Mouse (Mus musculus) spleen, adult 12 weeks (tissue): Measurements from ENCODE around the gene Srcap.
"Not testable (repeated sequence)": the region's sequence is repeated elsewhere in the genome, so short reads cannot be mapped to it uniquely, and the experiment has no call there.

Source experiments
- DNase-seq: peaks from one replicate; pipeline ENCODE4 v3.0.0; 2022; ENCODE audit warnings: low spot score

Gene Srcap

DNA sequence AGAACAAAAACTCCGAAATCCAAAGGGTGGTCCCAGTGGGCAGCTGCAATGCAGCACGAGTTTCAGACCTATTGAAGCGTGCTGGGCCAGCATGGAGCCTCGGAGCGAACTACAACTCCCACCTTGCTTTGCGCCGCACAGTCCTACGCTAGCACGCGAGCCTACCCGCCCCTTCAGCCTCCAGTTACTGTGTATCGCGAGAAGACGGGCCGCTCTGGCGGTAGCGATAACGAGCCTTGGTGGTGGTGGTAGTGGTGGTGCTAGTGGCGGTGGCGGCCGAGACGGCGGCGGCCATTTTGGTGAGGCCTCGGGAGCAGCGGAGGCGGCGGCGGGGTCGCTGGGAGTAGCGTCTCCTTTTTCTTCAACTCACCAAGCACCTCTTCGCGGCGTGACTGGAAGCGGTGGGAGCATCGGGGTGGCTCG is at the start of gene Srcap:
TSS of gene Srcap (plus strand) at position 176 of the 423 bp plus-strand sequence.
- peak; percentile 93 for DNase-seq

GRCm38 (mm10) chr7:127465191-127465590 is 46.6 kb upstream of the Srcap start:
- no peak for DNase-seq

- not testable (repeated sequence) for DNase-seq
Observed at GRCm38 (mm10) chr7:127465670-127466069, 46.1 kb upstream of the Srcap start.

DNA sequence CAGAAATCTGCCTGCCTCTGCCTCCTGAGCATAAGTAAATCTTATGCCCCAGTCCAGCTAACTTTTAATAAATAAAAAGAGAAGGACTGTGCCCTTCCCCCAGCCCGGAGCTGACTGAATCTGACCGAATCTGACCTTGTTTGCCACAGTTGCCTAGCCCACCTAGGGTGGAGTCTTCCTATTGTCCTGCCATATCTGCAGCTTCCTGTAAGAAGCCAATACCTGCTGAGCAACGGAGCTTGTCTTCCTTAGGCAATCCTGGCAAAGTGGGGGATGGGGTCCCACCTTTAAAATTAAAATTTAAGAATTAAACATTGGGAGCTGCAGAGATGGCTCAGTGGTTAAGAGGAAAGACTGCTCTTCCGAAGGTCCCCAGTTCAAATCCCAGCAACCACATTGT is 45.2 kb upstream of the Srcap start:
- no peak for DNase-seq

- DNase-seq = no peak
Observed at GRCm38 (mm10) chr7:127470011-127470715, 41.6 kb upstream of the Srcap start.

- DNase-seq = peak; percentile 80
Observed at GRCm38 (mm10) chr7:127470743-127471645, 40.8 kb upstream of the Srcap start.

- DNase-seq = no peak
Observed at GRCm38 (mm10) chr7:127471646-127472010, 40.2 kb upstream of the Srcap start.

DNA sequence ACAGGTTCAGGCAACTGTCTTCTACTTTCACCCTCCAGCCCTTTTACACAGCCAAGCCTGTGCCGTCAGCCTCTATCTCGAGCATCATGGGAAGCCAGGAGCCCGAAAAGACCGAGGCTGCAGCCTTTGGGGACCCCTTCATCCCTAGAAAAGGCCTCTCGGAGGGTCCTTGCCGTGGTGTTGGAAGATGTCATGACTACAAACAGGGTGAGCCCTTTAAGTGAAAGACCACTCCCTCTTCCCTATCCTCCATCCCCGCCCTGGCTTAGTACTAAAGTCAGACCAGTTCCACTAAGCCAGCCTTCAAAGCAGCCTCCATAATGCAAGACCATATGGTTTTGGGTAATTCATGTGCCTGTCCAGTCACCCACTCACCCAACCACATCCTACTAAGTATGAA is 39.7 kb upstream of the Srcap start:
- no peak for DNase-seq

DNA sequence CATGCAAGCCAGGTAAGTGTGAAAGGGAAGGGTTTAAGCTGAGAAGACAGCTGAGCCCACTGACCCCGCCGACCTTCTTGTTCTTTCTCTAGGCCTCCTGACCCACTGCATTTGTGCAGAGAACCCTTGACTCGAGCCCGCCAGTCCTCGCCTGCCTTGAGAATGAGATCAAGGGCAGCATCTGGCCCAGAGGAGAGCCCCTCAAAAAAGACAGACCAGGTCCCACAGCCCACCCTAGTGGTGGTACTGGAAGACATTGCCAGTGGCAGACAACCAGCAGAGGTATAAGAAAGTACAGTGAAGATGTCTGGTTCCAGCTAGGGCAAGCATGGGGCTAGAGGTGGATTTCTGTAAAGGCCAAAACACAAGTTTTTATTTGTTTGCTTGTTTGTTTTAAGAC is 38.1 kb upstream of the Srcap start:
- no peak for DNase-seq

DNA sequence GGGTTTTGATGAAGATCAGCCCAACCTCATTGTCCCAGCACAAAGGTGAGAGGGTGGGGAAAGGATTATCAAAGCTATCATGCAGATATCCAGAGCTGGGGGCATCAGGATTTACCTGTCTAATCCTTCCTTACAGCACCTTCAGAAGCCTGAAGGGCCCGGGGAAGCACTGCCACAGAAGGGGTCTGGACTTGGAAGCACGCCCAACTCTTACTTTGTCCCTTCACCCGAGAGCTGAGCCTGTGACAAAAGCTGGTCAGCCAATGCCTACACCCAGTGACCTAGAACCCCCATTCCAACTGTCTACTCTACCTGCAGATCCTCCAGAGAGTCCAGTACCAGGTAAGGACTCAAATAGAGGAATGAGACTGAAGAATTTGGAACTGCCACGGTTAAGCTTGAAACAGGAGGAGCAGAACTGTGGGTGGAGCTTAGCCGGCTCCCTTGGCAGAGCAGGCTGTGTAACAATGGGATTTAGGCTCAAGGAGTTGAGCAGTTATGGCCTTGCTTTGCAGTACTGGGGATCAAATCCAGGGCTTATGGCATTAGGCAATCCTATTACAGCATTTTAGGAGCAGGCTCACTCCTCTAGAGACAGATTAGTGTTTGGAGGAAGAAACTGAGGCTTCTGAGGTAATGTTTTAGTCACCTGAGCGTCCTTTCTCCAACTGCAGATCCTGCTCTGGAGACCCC is 37.3 kb upstream of the Srcap start:
- DNase-seq = no peak

- no peak for DNase-seq
Observed at GRCm38 (mm10) chr7:127475186-127475740, 36.5 kb upstream of the Srcap start.

DNA sequence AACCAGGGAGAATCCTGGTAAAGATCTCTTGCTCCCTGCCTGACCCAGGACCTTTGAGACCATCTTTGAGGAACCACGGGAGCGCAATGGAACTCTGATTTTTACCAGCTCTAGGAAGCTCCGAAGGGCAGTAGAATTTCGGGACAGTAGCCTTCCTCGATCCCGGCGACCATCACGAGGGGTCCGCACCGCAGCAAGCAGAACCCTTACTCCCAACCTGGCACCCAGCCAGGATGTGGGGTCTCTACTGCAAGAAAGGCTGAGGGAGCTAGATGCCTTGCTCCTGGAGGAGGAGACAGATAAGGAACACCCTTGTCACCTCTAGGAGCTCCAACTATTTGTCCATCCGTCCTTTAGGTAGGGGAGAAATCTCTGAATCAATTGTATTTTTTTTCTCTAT is 35.4 kb upstream of the Srcap start:
- no peak for DNase-seq

GRCm38 (mm10) chr7:127476855-127477254 is 34.9 kb upstream of the Srcap start:
- no peak for DNase-seq

GRCm38 (mm10) chr7:127477687-127478634 is 33.8 kb upstream of the Srcap start:
- peak; percentile 99 for DNase-seq

- no peak for DNase-seq
Observed at GRCm38 (mm10) chr7:127478635-127479317, 33.0 kb upstream of the Srcap start, which contains the start of gene Fbrs. Gene Fbrs, plus strand, starts transcription at chr7:127479199.

GRCm38 (mm10) chr7:127479318-127480225 is 32.2 kb upstream of the Srcap start:
- DNase-seq = peak; percentile 32

DNA sequence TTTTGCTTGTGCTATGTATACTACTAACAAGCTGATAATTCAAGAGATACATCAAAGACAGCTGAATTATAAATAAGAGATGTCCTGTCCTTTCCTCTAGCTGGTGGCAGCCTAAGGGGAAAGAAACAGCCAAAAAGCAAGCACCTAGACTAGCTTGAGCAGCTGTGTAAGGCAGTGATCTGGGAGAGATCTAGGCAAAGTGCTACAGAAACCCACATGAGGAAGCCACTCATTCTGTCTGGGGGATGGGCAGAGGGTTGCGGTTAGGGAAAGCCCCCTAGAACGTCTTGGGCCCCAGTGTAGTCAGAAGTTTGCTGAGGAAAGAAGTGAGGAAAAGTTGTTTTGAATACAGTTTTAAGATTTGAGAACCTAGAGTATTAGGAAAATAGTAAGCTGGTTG is 31.5 kb upstream of the Srcap start:
- peak; percentile 44 for DNase-seq

DNA sequence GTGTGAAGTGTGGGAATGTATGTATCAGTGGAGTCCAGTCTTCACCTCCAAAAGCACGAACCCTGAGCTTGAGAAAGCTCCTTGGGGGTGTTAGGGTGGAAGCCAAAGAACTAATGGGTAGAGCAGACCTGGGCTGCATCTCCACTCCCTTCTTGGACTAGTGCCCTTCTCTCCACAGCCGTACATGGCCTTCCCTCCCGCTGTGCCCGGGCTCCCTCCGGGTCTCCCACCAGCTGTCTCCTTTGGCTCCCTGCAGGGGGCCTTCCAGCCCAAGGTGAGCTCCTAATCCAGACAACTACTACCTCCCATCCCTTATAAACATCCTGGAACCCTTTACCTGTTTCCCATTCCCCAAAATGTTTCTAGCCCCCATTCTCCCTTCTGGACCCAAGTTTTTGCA is 26.4 kb upstream of the Srcap start:
- no peak for DNase-seq

DNA sequence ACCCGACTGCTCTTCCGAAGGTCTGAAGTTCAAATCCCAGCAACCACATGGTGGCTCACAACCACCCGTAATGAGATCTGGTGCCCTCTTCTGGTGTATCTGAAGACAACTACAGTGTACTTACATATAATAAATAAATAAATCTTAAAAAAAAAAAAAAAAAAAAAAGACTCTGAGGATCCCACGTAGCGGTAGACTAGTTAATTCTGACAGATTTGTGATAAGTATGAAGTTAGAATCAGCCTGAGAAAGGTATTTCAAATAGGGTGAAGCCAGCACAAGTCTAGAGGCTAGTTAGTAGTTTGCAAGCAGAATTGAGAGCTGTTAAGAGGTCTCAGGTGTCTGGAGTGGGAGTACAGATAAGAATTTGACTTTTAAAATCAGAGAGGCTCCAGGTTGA is 23.4 kb upstream of the Srcap start:
- DNase-seq = not testable (repeated sequence)
